Mouse (Mus musculus) colon, adult 2 months (tissue): Measurements from ENCODE around the gene Atp13a4. TPM values are rescaled to one million over a fixed set of nuclear protein-coding genes. Genes with fewer than 3 reads are reported as not detected.

Experiments
- polyA plus RNA-seq: library from polyadenylated mRNA; depleted of rRNA; stranded (reverse); fragments of >200 nt; gene quantifications from 2 replicates; pipeline ENCODE4 v1.2.3, GENCODE M21; 2012; rRNA removed

The Atp13a4 gene
- polyA plus RNA-seq = 0.20 and 0.22 TPM in 2 replicates

DNA sequence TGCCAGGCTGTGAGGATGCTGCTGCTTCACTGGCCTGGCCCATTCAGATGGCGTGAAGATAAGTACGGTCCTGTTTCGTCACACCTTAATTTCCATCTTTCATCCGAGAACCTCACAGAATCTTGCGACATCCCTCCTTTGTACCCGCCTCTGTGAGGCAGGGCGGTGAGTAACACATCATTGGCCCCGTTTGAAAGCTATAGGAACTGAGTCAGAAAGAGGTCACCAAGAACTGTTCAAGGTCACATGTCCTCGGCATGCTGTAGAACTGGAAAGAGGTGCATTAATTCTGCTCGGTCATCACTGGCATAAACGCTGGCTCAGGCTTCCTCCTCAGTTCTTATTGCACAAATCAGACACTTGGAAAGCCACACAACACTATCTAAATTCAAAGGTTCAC is at the start of gene Atp13a4:
Gene Atp13a4, minus strand, starts transcription at position 36 of the 400 bp plus-strand sequence.

DNA sequence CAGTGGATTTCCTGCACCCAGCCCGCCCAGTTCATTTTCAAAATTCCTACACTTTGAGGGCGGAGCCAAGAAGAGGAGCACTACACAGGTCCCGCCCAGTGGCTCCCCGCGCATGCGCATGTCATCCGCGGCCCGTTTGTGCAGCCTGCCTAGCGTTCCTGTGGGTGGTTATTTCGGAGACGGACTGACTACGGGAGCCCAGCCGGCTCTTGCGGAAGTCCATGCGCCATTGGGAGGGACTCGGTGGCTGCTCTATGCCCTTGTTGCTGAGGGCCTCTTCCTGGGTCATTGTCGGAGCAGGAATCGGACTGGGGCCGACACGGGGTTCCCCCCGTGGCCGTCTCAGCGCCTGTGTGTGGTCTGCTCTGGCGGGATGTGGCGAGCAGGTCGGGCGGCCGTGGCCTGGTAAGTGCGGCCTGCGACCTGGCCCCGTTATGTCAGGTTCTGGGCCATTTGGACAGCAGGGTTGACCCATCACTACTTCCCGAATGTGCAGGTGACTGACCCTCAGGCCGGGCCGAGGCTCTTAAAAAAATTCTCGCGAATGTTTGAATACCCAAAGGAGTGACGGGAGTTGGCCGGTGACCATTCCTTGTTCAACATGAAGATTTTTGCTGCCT is 34.6 kb upstream of the Atp13a4 start, which contains the start of gene Opa1:
Gene Opa1, plus strand, starts transcription at position 168 of the 620 bp plus-strand sequence.

DNA sequence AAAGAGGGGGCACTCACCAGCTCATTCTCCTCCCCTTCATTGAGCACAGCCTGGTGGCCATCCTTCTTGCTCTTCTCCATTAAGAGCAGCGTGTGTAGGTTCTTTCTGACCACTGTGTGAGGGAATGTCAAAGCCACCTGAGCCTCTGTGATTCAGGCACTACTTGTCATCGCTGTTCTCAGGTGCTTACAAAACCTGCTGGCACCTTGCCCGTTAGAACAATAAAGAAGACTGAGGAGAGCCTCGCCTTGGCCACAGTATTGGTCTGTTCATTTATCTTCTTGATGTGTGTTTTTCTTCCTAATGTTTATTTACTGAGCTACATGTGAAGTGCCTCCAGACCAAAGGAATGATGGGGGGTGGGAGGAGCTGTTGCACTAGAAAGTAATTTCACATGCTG is 166.2 kb downstream of the Atp13a4 start, which contains the start of gene Atp13a5:
Gene Atp13a5, minus strand, starts transcription at position 275 of the 400 bp plus-strand sequence.

Other genes starting within 250 kb of the Atp13a4 start
- not detected in 2 replicates for gene Atp13a5, start 166.1 kb downstream of the Atp13a4 start, polyA plus RNA-seq
- gene Opa1, start 34.5 kb upstream of the Atp13a4 start, polyA plus RNA-seq = 7.9 and 8.4 TPM in 2 replicates